Mouse (Mus musculus): ENCODE data around the gene Smim24. TPM values are rescaled to one million over a fixed set of nuclear protein-coding genes. Genes with fewer than 3 reads are reported as not detected.

Smim24 gene
- polyA plus RNA-seq, 2 experiments, result 4.3 to 7.8 TPM

GRCm38 (mm10) chr10:81418216-81419070 is 25.6 kb downstream of the Smim24 start:
- no peak for DNase-seq (ENCODE audit: low spot score)
- no peak for ATAC-seq (ENCODE audit: low FRiP score, low read depth)
- no peaks in the 10 kb centered on the region for H3K9me3 ChIP-seq (ENCODE audit: control insufficient read depth, low read length)
- TF ChIP-seq POLR2A (IDR thresholded peaks at IDR 0.05; ENCODE audit: borderline replicate concordance, extremely low read depth, insufficient read depth, insufficient read length), result no peak
- H3K36me3 ChIP-seq (ENCODE audit: control insufficient read depth, insufficient read depth, low read length), result peaks cover 50% of the 10 kb centered on the region
- H3K4me3 ChIP-seq (replicated peaks; ENCODE audit: low read length), result no peak overlapping the region
- WGBS, result 41% methylated on average over 8 of the region's 11 CpGs
- no peak overlapping the region for H3K9ac ChIP-seq (ENCODE audit: low read depth, low read length, severe bottlenecking)
- no peaks in the 10 kb centered on the region for H3K27me3 ChIP-seq (ENCODE audit: control insufficient read depth, insufficient read depth, low read length)
- H3K27ac ChIP-seq (replicated peaks; ENCODE audit: low read depth, low read length), result no peak overlapping the region
- no peak overlapping the region for H3K4me2 ChIP-seq (replicated peaks; ENCODE audit: low read depth, low read length, severe bottlenecking)
- peaks cover 45% of the 10 kb centered on the region for H3K4me1 ChIP-seq (ENCODE audit: control insufficient read depth, insufficient read depth, low read length)

GRCm38 (mm10) chr10:81419111-81419928 is 26.5 kb downstream of the Smim24 start:
- WGBS, result 89% methylated on average over 10 of the region's 10 CpGs
- Histone ChIP-seq H3K27me3 (ENCODE audit: control insufficient read depth, insufficient read depth, low read length) (no peaks in the 10 kb centered on the region), H3K36me3 (ENCODE audit: control insufficient read depth, insufficient read depth, low read length) (peaks cover 48% of the 10 kb centered on the region), H3K4me2 (replicated peaks; ENCODE audit: low read depth, low read length, severe bottlenecking) (no peak overlapping the region), H3K9ac (ENCODE audit: low read depth, low read length, severe bottlenecking) (no peak overlapping the region), H3K9me3 (ENCODE audit: control insufficient read depth, low read length) (no peaks in the 10 kb centered on the region), H3K4me1 (ENCODE audit: control insufficient read depth, insufficient read depth, low read length) (peaks cover 41% of the 10 kb centered on the region), H3K27ac (replicated peaks; ENCODE audit: low read depth, low read length) (no peak overlapping the region), H3K4me3 (replicated peaks; ENCODE audit: low read length) (no peak overlapping the region)
- no peak for TF ChIP-seq POLR2A (IDR thresholded peaks at IDR 0.05; ENCODE audit: borderline replicate concordance, extremely low read depth, insufficient read depth, insufficient read length)
- ATAC-seq (ENCODE audit: low FRiP score, low read depth) (no peak), DNase-seq (ENCODE audit: low spot score) (no peak)

DNA sequence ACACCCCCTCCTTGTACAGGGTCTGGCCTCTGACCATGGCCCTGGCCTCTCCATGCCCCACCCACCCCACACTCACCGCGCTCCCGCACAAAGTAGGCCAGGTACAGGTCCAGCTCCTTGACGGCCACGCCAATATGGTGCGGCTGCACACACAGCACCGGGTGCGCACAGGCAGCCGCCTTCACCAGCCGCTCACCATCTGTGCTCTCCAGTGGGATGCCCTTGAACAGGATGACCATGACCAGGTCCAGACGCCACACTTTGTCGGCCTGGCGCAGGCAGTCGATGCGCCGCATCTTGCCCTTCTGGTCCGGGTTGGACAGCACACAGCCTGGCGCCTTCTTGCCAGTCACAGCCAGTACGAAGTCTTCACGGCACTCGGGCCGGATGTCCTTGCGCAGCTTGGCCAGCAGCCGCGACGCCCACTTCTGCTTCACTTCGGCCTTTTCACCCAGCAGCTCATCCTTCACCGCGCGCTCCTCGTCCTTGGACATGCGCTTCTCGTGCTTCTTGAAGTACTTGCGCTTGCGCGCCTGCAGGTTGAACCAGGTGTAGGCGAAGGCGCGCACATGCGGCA is 27.4 kb downstream of the Smim24 start:
- no peak for ATAC-seq (ENCODE audit: low FRiP score, low read depth)
- no peak overlapping the region for H3K4me3 ChIP-seq (replicated peaks; ENCODE audit: low read length)
- WGBS, result 86% methylated on average over 40 of the region's 40 CpGs
- H3K9ac ChIP-seq (ENCODE audit: low read depth, low read length, severe bottlenecking), result no peak overlapping the region
- TF ChIP-seq POLR2A (IDR thresholded peaks at IDR 0.05; ENCODE audit: borderline replicate concordance, extremely low read depth, insufficient read depth, insufficient read length), result no peak
- no peak overlapping the region for H3K27ac ChIP-seq (replicated peaks; ENCODE audit: low read depth, low read length)
- H3K9me3 ChIP-seq (ENCODE audit: control insufficient read depth, low read length), result no peaks in the 10 kb centered on the region
- DNase-seq (ENCODE audit: low spot score), result no peak
- H3K36me3 ChIP-seq (ENCODE audit: control insufficient read depth, insufficient read depth, low read length), result peaks cover 41% of the 10 kb centered on the region
- H3K27me3 ChIP-seq (ENCODE audit: control insufficient read depth, insufficient read depth, low read length), result no peaks in the 10 kb centered on the region
- no peak overlapping the region for H3K4me2 ChIP-seq (replicated peaks; ENCODE audit: low read depth, low read length, severe bottlenecking)
- H3K4me1 ChIP-seq (ENCODE audit: control insufficient read depth, insufficient read depth, low read length), result peaks cover 42% of the 10 kb centered on the region

GRCm38 (mm10) chr10:81421041-81421796 is 28.4 kb downstream of the Smim24 start:
- H3K4me2 ChIP-seq (replicated peaks; ENCODE audit: low read depth, low read length, severe bottlenecking), result no peak overlapping the region
- no peak overlapping the region for H3K4me3 ChIP-seq (replicated peaks; ENCODE audit: low read length)
- peaks cover 37% of the 10 kb centered on the region for H3K36me3 ChIP-seq (ENCODE audit: control insufficient read depth, insufficient read depth, low read length)
- no peaks in the 10 kb centered on the region for H3K9me3 ChIP-seq (ENCODE audit: control insufficient read depth, low read length)
- DNase-seq (ENCODE audit: low spot score) (no peak), ATAC-seq (ENCODE audit: low FRiP score, low read depth) (no peak)
- peaks cover 41% of the 10 kb centered on the region for H3K4me1 ChIP-seq (ENCODE audit: control insufficient read depth, insufficient read depth, low read length)
- TF ChIP-seq POLR2A (IDR thresholded peaks at IDR 0.05; ENCODE audit: borderline replicate concordance, extremely low read depth, insufficient read depth, insufficient read length), result no peak
- no peak overlapping the region for H3K9ac ChIP-seq (ENCODE audit: low read depth, low read length, severe bottlenecking)
- no peaks in the 10 kb centered on the region for H3K27me3 ChIP-seq (ENCODE audit: control insufficient read depth, insufficient read depth, low read length)
- no peak overlapping the region for H3K27ac ChIP-seq (replicated peaks; ENCODE audit: low read depth, low read length)
- 85% methylated on average over 4 of the region's 4 CpGs for WGBS

DNA sequence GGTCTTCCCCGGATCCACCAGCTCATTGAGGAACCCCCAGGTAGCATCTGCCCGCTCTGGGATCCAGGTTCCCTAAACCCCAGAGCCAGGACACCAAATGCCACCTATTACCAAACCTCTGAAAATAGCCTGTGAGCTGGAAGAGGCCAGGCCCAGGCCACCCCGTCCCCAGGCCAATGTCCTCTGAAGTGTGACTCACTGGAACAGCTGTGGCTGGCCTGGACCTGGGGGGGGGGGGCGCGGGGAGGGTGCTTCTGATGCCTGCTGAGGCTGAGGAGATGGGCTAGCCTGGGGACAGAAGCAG is 28.9 kb downstream of the Smim24 start:
- peaks cover 37% of the 10 kb centered on the region for H3K36me3 ChIP-seq (ENCODE audit: control insufficient read depth, insufficient read depth, low read length)
- H3K4me1 ChIP-seq (ENCODE audit: control insufficient read depth, insufficient read depth, low read length), result peaks cover 36% of the 10 kb centered on the region
- WGBS, result 75% methylated on average over 5 of the region's 5 CpGs
- H3K9ac ChIP-seq (ENCODE audit: low read depth, low read length, severe bottlenecking), result no peak overlapping the region
- H3K9me3 ChIP-seq (ENCODE audit: control insufficient read depth, low read length), result no peaks in the 10 kb centered on the region
- ATAC-seq (ENCODE audit: low FRiP score, low read depth), result no peak
- DNase-seq (ENCODE audit: low spot score), result no peak
- no peak overlapping the region for H3K4me2 ChIP-seq (replicated peaks; ENCODE audit: low read depth, low read length, severe bottlenecking)
- no peak overlapping the region for H3K4me3 ChIP-seq (replicated peaks; ENCODE audit: low read length)
- no peak overlapping the region for H3K27ac ChIP-seq (replicated peaks; ENCODE audit: low read depth, low read length)
- no peaks in the 10 kb centered on the region for H3K27me3 ChIP-seq (ENCODE audit: control insufficient read depth, insufficient read depth, low read length)
- TF ChIP-seq POLR2A (IDR thresholded peaks at IDR 0.05; ENCODE audit: borderline replicate concordance, extremely low read depth, insufficient read depth, insufficient read length), result no peak
